Mouse (Mus musculus) myocyte (in vitro differentiated cells): Measurements from ENCODE around the gene Nae1.

Experiments used
- E2F4 ChIP-seq: IDR thresholded peaks from one replicate; pipeline ENCODE4 v1.6.1; 2011; ENCODE audit warnings: mild to moderate bottlenecking, control low read depth, moderate library complexity; ENCODE audit not compliant: insufficient read depth
- MAX ChIP-seq: IDR thresholded peaks from one replicate; pipeline ENCODE4 v1.6.1; 2011; ENCODE audit warnings: low read depth, mild to moderate bottlenecking, control low read depth
- POLR2A ChIP-seq: IDR thresholded peaks from one replicate; pipeline ENCODE4 v1.6.1; 2011; ENCODE audit warnings: low read depth, mild to moderate bottlenecking, control low read depth, moderate library complexity; ENCODE audit not compliant: insufficient read length
- TCF3 ChIP-seq: IDR thresholded peaks from one replicate; pipeline ENCODE4 v1.6.1; 2011; ENCODE audit warnings: low read depth, control low read depth; ENCODE audit not compliant: insufficient read length
- USF1 ChIP-seq: IDR thresholded peaks from one replicate; pipeline ENCODE4 v1.6.1; 2011; ENCODE audit warnings: low read depth, mild to moderate bottlenecking, control low read depth, moderate library complexity

- no peak for TF ChIP-seq POLR2A
- no peak for TF ChIP-seq MAX
- TF ChIP-seq USF1 = no peak
- TF ChIP-seq TCF3 = no peak
- TF ChIP-seq E2F4 = no peak
These were observed 42.4 kb upstream of the Nae1 start for GRCm38 (mm10) chr8:104576820-104577219.
